ENCODE assay signal across 8 mouse cellular contexts in genomic region chr12:108763057-108763796, GRCm38 (mm10). TPM values are rescaled to one million over a fixed set of nuclear protein-coding genes. Genes with fewer than 3 reads are reported as not detected.
DNase-seq lines count a peak whose midpoint lies in the region; ATAC-seq and TF ChIP-seq lines count a peak whose summit lies in the region.

No protein-coding gene starts in this region.

- H3K4me3 ChIP-seq in midbrain, postnatal 0 days (ENCODE audit: low read depth, low read length): no peak overlapping the region
- no peak overlapping the region for H3K4me3 ChIP-seq in midbrain, embryonic 13.5 days (replicated peaks)
- peak overlapping the region; percentile 5 to 17; a peak in 2 of 4 replicates for H3K4me3 ChIP-seq in liver, embryonic 14.5 days (ENCODE audit: insufficient read depth in 1 of 2, low read depth in 2 of 2, low read length in 2 of 2)
- H3K4me3 ChIP-seq in stomach, embryonic 16.5 days (replicated peaks; ENCODE audit: low read length): no peak overlapping the region
- no peak overlapping the region for H3K4me3 ChIP-seq in forebrain, embryonic 10.5 days
- no peak overlapping the region for H3K4me3 ChIP-seq in forebrain, embryonic 16.5 days (replicated peaks; ENCODE audit: low read length)

- DNase-seq in midbrain, postnatal 0 days (ENCODE audit: low spot score): no peak
- peak; percentile 31 for DNase-seq in embryo, embryonic 11 days
- peak; percentile 72 to 79 (median 77) for DNase-seq in liver, embryonic 14.5 days (ENCODE audit: low read depth in 3 of 3, low spot score in 3 of 3)
- no peak for DNase-seq in forebrain, embryonic 10.5 days (ENCODE audit: extremely low spot score, low spot score)
- DNase-seq in layer of hippocampus, postnatal 36 days: no peak

- H3K27ac ChIP-seq in midbrain, postnatal 0 days (ENCODE audit: low read depth, low read length): no peak overlapping the region
- no peak overlapping the region for H3K27ac ChIP-seq in midbrain, embryonic 13.5 days
- H3K27ac ChIP-seq in liver, embryonic 14.5 days: peak overlapping the region; percentile 66
- H3K27ac ChIP-seq in stomach, embryonic 16.5 days (ENCODE audit: low read length): no peak overlapping the region; the same call in 1 of the 2 replicates
- H3K27ac ChIP-seq in forebrain, embryonic 10.5 days: no peak overlapping the region
- no peak overlapping the region for H3K27ac ChIP-seq in forebrain, embryonic 16.5 days (ENCODE audit: low read length)

- H3K4me2 ChIP-seq in midbrain, postnatal 0 days (ENCODE audit: low read depth, low read length, poor library complexity, severe bottlenecking): no peak overlapping the region
- H3K4me2 ChIP-seq in midbrain, embryonic 13.5 days (replicated peaks): no peak overlapping the region
- peak overlapping the region; percentile 58 for H3K4me2 ChIP-seq in liver, embryonic 14.5 days (ENCODE audit: low read depth)
- H3K4me2 ChIP-seq in stomach, embryonic 16.5 days (ENCODE audit: low read depth, low read length): no peak overlapping the region
- H3K4me2 ChIP-seq in forebrain, embryonic 16.5 days (ENCODE audit: low read length): no peak overlapping the region

- 0 out of 2 replicates have a peak, but pooled peaks have one; percentile 23 for TF ChIP-seq EP300 in liver, embryonic 14.5 days (IDR thresholded peaks at IDR 0.05; ENCODE audit: low read depth)

- H3K27me3 ChIP-seq in midbrain, postnatal 0 days (ENCODE audit: insufficient read depth, low read length): no peaks in the 10 kb centered on the region
- no peaks in the 10 kb centered on the region for H3K27me3 ChIP-seq in midbrain, embryonic 13.5 days
- no peaks in the 10 kb centered on the region for H3K27me3 ChIP-seq in liver, embryonic 14.5 days (ENCODE audit: control insufficient read depth, insufficient read depth, low read length)
- no peaks in the 10 kb centered on the region for H3K27me3 ChIP-seq in stomach, embryonic 16.5 days (ENCODE audit: control insufficient read depth, insufficient read depth, low read length)
- no peaks in the 10 kb centered on the region for H3K27me3 ChIP-seq in forebrain, embryonic 10.5 days (ENCODE audit: poor library complexity, severe bottlenecking)
- no peaks in the 10 kb centered on the region for H3K27me3 ChIP-seq in forebrain, embryonic 16.5 days (replicated peaks; ENCODE audit: control insufficient read depth, insufficient read depth, low read length)

- no peaks in the 10 kb centered on the region for H3K4me1 ChIP-seq in midbrain, postnatal 0 days (ENCODE audit: insufficient read depth, low read length)
- peaks cover 12% of the 10 kb centered on the region; the same call in 1 of the 2 replicates for H3K4me1 ChIP-seq in midbrain, embryonic 13.5 days (replicated peaks)
- peaks cover 35 to 44% of the 10 kb centered on the region in 2 experiments for H3K4me1 ChIP-seq in liver, embryonic 14.5 days (replicated peaks; ENCODE audit: control insufficient read depth in 2 of 2, insufficient read depth in 2 of 2, low read length in 1 of 2)
- peaks cover 17% of the 10 kb centered on the region for H3K4me1 ChIP-seq in stomach, embryonic 16.5 days (ENCODE audit: control insufficient read depth, insufficient read depth, low read length)
- H3K4me1 ChIP-seq in forebrain, embryonic 10.5 days: peaks cover 22% of the 10 kb centered on the region
- peaks cover 10% of the 10 kb centered on the region for H3K4me1 ChIP-seq in forebrain, embryonic 16.5 days (replicated peaks; ENCODE audit: control insufficient read depth, insufficient read depth, low read length)

- no peaks in the 10 kb centered on the region for H3K36me3 ChIP-seq in midbrain, postnatal 0 days (ENCODE audit: insufficient read depth, low read length)
- no peaks in the 10 kb centered on the region for H3K36me3 ChIP-seq in midbrain, embryonic 13.5 days
- no peaks in the 10 kb centered on the region for H3K36me3 ChIP-seq in liver, embryonic 14.5 days (replicated peaks; ENCODE audit: control insufficient read depth, insufficient read depth, low read depth)
- H3K36me3 ChIP-seq in stomach, embryonic 16.5 days (ENCODE audit: control insufficient read depth, insufficient read depth, low read length): no peaks in the 10 kb centered on the region
- no peaks in the 10 kb centered on the region for H3K36me3 ChIP-seq in forebrain, embryonic 10.5 days (replicated peaks)
- H3K36me3 ChIP-seq in forebrain, embryonic 16.5 days (ENCODE audit: control insufficient read depth, insufficient read depth): no peaks in the 10 kb centered on the region

- H3K9me3 ChIP-seq in midbrain, postnatal 0 days (ENCODE audit: low read length): no peaks in the 10 kb centered on the region
- no peaks in the 10 kb centered on the region for H3K9me3 ChIP-seq in midbrain, embryonic 13.5 days
- H3K9me3 ChIP-seq in liver, embryonic 14.5 days (ENCODE audit: control insufficient read depth, low read length): no peaks in the 10 kb centered on the region
- H3K9me3 ChIP-seq in stomach, embryonic 16.5 days (replicated peaks; ENCODE audit: control insufficient read depth, low read length): no peaks in the 10 kb centered on the region
- no peaks in the 10 kb centered on the region for H3K9me3 ChIP-seq in forebrain, embryonic 10.5 days
- no peaks in the 10 kb centered on the region for H3K9me3 ChIP-seq in forebrain, embryonic 16.5 days (ENCODE audit: control insufficient read depth, low read length)

- H3K9ac ChIP-seq in midbrain, postnatal 0 days (replicated peaks; ENCODE audit: low read length, poor library complexity, severe bottlenecking): no peak overlapping the region
- no peak overlapping the region for H3K9ac ChIP-seq in midbrain, embryonic 13.5 days (replicated peaks)
- peak overlapping the region; percentile 53 for H3K9ac ChIP-seq in liver, embryonic 14.5 days (replicated peaks)
- H3K9ac ChIP-seq in stomach, embryonic 16.5 days (ENCODE audit: low read length): 0 out of 2 replicates have a peak overlapping the region, but pooled peaks have one; percentile 25
- H3K9ac ChIP-seq in forebrain, embryonic 16.5 days (replicated peaks; ENCODE audit: low read depth, low read length): no peak overlapping the region

- ATAC-seq in midbrain, postnatal 0 days (ENCODE audit: low FRiP score): no peak
- ATAC-seq in midbrain, embryonic 13.5 days: no peak
- ATAC-seq in liver, embryonic 14.5 days (ENCODE audit: insufficient read depth): peak; percentile 85
- ATAC-seq in stomach, embryonic 16.5 days (ENCODE audit: insufficient read depth, low FRiP score): peak; percentile 41
- ATAC-seq in forebrain, embryonic 16.5 days: no peak

- peak; percentile 53 for TF ChIP-seq CTCF in midbrain, postnatal 0 days (IDR thresholded peaks at IDR 0.05)
- TF ChIP-seq CTCF in liver, embryonic 14.5 days (IDR thresholded peaks at IDR 0.05; ENCODE audit: low read depth): peak; percentile 87

- 66% methylated on average over 9 of the region's 9 CpGs for WGBS in midbrain, postnatal 0 days
- 72% methylated on average over 9 of the region's 9 CpGs for WGBS in midbrain, embryonic 13.5 days
- 5% methylated on average over 9 of the region's 9 CpGs for WGBS in liver, embryonic 14.5 days (ENCODE audit: insufficient replicate concordance)
- WGBS in stomach, embryonic 16.5 days: 51% methylated on average over 9 of the region's 9 CpGs
- 70% methylated on average over 9 of the region's 9 CpGs for WGBS in forebrain, embryonic 10.5 days
- WGBS in forebrain, embryonic 16.5 days: 71% methylated on average over 9 of the region's 9 CpGs

RNA-seq across cellular contexts. Expression of gene Yy1, which starts 29.5 kb away (rescaled TPM):
- 35.4 and 38.3 TPM in 2 replicates for total RNA-seq in midbrain, postnatal 0 days (2014; rRNA removed)
- 7.4 and 9.2 TPM in 2 replicates for polyA plus RNA-seq in midbrain, postnatal 0 days (2015; fragmentation: Nextera tagmentation; extraction: Ambion mirVana)
- polyA plus RNA-seq in midbrain, embryonic 13.5 days (2015; fragmentation: Nextera tagmentation; extraction: Ambion mirVana): 14.7 and 17.4 TPM in 2 replicates
- 8.1 and 11.8 TPM in 2 replicates for polyA plus RNA-seq in liver, embryonic 14.5 days (2012; rRNA removed)
- 7.9 and 9.1 TPM in 2 replicates for polyA plus RNA-seq in liver, embryonic 14.5 days (2014; fragmentation: Nextera tagmentation; extraction: Ambion mirVana)
- polyA plus RNA-seq in stomach, embryonic 16.5 days (2015; fragmentation: Nextera tagmentation; extraction: Ambion mirVana): 11.6 and 14.3 TPM in 2 replicates
- polyA plus RNA-seq in forebrain, embryonic 10.5 days (2016; fragmentation: Nextera tagmentation; extraction: Ambion mirVana): 15.1 and 15.4 TPM in 2 replicates
- polyA plus RNA-seq in forebrain, embryonic 16.5 days (2015; fragmentation: Nextera tagmentation; extraction: Ambion mirVana): 14.0 and 15.3 TPM in 2 replicates
- total RNA-seq in layer of hippocampus, postnatal 36 days (2021): 10 to 100 TPM; 52.1 to 55.8 TPM

Comparison
In these comparisons a context has a peak if more than half of its experiments do, and no peak if none do; other contexts are left out.
1. ATAC-seq: peak in liver, embryonic 14.5 days (single experiment) and stomach, embryonic 16.5 days (single experiment); none in midbrain, postnatal 0 days (single experiment), midbrain, embryonic 13.5 days (single experiment) and forebrain, embryonic 16.5 days (single experiment).
2. DNase-seq: peak in embryo, embryonic 11 days (single experiment) and liver, embryonic 14.5 days (3 of 3); none in midbrain, postnatal 0 days (single experiment), forebrain, embryonic 10.5 days (single experiment) and layer of hippocampus, postnatal 36 days (0 of 2).
3. H3K4me3 ChIP-seq: peak in liver, embryonic 14.5 days (2 of 2); none in midbrain, postnatal 0 days (single experiment), midbrain, embryonic 13.5 days (single experiment), stomach, embryonic 16.5 days (single experiment), forebrain, embryonic 10.5 days (single experiment) and forebrain, embryonic 16.5 days (single experiment).
4. H3K9ac ChIP-seq: peak in liver, embryonic 14.5 days (single experiment) and stomach, embryonic 16.5 days (single experiment); none in midbrain, postnatal 0 days (single experiment), midbrain, embryonic 13.5 days (single experiment) and forebrain, embryonic 16.5 days (single experiment).